Mouse (Mus musculus): ENCODE results near the gene Olfr1469.
"Not testable (repeated sequence)": the region's sequence is repeated elsewhere in the genome, so short reads cannot be mapped to it uniquely, and the experiment has no call there.

Olfr1469 gene

DNA sequence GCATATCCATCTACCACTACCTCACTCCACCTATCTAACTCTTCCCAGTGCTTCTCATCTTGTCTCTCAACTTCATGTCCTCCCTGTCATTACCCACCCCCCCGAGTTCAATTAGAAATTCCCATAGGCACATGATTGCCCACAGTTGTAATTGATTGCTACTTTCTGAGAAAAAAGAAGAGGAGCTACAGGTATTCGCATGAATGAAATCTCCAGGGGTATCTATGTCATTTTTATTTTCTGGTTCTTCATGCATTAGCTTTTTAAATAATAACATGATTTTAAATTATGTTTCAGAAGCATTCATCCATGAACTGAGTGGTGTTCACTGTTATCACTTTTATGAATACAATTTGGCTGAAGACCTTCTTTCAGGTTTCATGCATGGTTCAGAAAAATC lies at the start of gene Olfr1469:
Olfr1469 (plus strand) TSS at position 301 of the 400 bp plus-strand sequence.
- in situ Hi-C loops (cut with MboI, MseI) = loop anchor here (25.0 kb wide), 1 partner anchor 1020 kb away; the partner anchor contains the start of gene Olfr1440

DNA sequence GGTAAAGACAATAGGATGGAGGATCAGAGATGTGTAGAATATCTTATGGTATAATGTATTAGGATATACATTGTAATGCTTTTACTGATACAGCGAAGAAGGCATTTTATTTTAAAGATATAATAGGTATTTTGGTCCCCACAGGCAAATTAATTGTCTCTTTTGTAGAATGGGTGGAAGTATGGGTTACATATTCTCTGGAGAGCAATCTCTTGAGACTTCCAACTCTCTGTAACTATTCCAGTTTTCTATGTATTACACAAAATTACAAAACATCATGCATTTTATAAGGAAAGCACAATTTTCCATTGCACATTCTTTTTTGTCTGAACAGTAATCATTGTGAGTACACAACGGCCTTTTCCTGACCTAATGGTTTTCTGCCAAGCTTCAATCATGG lies 45.7 kb upstream of the Olfr1469 start, which contains the start of gene Olfr1467:
Olfr1467 (plus strand) TSS at position 301 of the 400 bp plus-strand sequence.
- in situ Hi-C loops (cut with MboI, MseI) = no loop called here

DNA sequence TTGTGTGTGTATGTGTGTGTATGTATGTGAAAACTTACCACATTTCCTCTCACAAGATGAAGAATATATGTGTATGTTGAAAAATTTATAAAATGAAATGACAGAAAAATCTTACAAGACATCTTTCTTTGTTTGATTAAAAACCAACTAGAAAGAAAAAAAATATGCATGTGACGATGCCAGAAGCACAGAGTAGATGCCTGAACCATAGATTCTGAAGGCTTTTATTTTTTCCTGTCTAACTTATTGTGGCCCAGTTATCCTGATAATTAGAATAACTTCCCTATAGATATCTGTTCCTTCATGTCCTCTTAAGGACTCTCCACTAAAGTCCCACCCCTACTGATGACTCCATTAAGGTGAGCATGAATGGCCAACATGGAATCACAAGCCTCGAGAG lies 35.5 kb downstream of the Olfr1469 start, which contains the start of gene Olfr1471:
Olfr1471 (plus strand) TSS at position 301 of the 400 bp plus-strand sequence.
- in situ Hi-C loops (cut with MboI, MseI) = not testable (repeated sequence)

DNA sequence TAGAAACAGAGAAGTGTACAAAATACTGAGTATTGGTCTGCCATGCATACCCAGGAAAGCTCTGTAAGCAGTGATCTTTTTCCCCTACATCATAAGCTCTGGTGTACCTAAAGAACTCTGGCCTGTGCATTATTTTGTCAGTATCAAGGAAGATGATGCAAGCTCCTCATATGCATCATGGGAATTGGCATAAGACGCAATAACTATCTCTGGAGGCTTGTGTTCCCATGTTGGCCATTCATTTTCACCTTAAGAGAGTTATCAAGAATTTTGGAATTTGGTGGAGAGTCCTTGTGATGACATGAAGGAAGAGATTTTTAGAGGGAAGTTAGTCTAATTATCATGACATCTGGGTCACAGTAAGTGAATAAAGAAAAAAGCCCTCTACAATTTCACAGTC lies 48.3 kb downstream of the Olfr1469 start, which contains the start of gene Olfr1472:
Olfr1472 (minus strand) TSS at position 101 of the 400 bp plus-strand sequence.
- in situ Hi-C loops (cut with MboI, MseI) = no loop called here
